Mouse (Mus musculus): ENCODE measurements around the gene Parn.

The Parn gene

GRCm38 (mm10) chr16:13549976-13550375, 118.0 kb downstream of the Parn start:
- DNase-seq = no peak

GRCm38 (mm10) chr16:13541816-13542215, 126.2 kb downstream of the Parn start:
- DNase-seq = no peak

- no peak for DNase-seq
These were observed 126.7 kb downstream of the Parn start for GRCm38 (mm10) chr16:13541121-13541747.

GRCm38 (mm10) chr16:13538933-13539648, 128.9 kb downstream of the Parn start:
- no peak for DNase-seq

GRCm38 (mm10) chr16:13538213-13538932, 129.6 kb downstream of the Parn start:
- DNase-seq = peak; percentile 29

- DNase-seq = no peak
These were observed 131.6 kb downstream of the Parn start for GRCm38 (mm10) chr16:13536404-13536803.

- DNase-seq = no peak
These were observed 132.1 kb downstream of the Parn start for GRCm38 (mm10) chr16:13535856-13536255.

GRCm38 (mm10) chr16:13532840-13533239, 135.1 kb downstream of the Parn start:
- no peak for DNase-seq

GRCm38 (mm10) chr16:13531279-13531678, 136.7 kb downstream of the Parn start:
- DNase-seq = no peak

- DNase-seq = no peak
These were observed 146.6 kb downstream of the Parn start for GRCm38 (mm10) chr16:13521359-13521758.

GRCm38 (mm10) chr16:13520301-13520700, 147.7 kb downstream of the Parn start:
- no peak for DNase-seq

GRCm38 (mm10) chr16:13516214-13516613, 151.8 kb downstream of the Parn start:
- no peak for DNase-seq

- DNase-seq = no peak
These were observed 152.4 kb downstream of the Parn start for GRCm38 (mm10) chr16:13515524-13515923.

GRCm38 (mm10) chr16:13505055-13505454, 162.9 kb downstream of the Parn start:
- no peak for DNase-seq

- no peak for DNase-seq
These were observed 163.5 kb downstream of the Parn start for GRCm38 (mm10) chr16:13504476-13504875.

GRCm38 (mm10) chr16:13498923-13499322, 169.0 kb downstream of the Parn start:
- DNase-seq = no peak

GRCm38 (mm10) chr16:13493981-13494380, 174.0 kb downstream of the Parn start:
- no peak for DNase-seq

- no peak for DNase-seq
These were observed 175.0 kb downstream of the Parn start for GRCm38 (mm10) chr16:13492996-13493395.

GRCm38 (mm10) chr16:13491776-13492175, 176.2 kb downstream of the Parn start:
- DNase-seq = no peak
